Mouse (Mus musculus) heart, postnatal 14 days (tissue): ENCODE data around the gene Mtpn. TPM values are rescaled to one million over a fixed set of nuclear protein-coding genes. Genes with fewer than 3 reads are reported as not detected.
A peak's percentile ranks its signal among the peaks of the same experiment; 100 is the strongest.

Experiments
- DNase-seq, 2 experiments: peaks; one replicate each; pipeline ENCODE4 v3.0.0; 2021 to 2022
- intact Hi-C: fragments of 180-260 bp; cut with DNase I; formaldehyde crosslinking; loops from one replicate; pipeline ENCODE4 v1.15.1; 2025
- long read RNA-seq, 2 experiments: library from polyadenylated mRNA; stranded (forward); transcript quantifications; one replicate each; pipeline ENCODE4 v2.0.0; 2021
- total RNA-seq, 2 experiments: library from RNA; stranded (reverse); gene quantifications; 2 replicates each; pipeline ENCODE4 v1.2.3; 2021

The Mtpn gene
- total RNA-seq = 10 to 100 TPM; 51.1 to 55.0 TPM
- long read RNA-seq, experiment 1, transcript Mtpn-201 (4 exons, 3,960 nt) = major isoform, 25 of 28 reads
- long read RNA-seq, experiment 1, partial matches to known transcripts = 0 of 28 reads
- long read RNA-seq, experiment 1, other reads (novel, unspliced or antisense) = 3 of 28 reads
- long read RNA-seq, experiment 2, transcript Mtpn-201 (4 exons, 3,960 nt) = major isoform, 32 of 36 reads
- long read RNA-seq, experiment 2, partial matches to known transcripts = 0 of 36 reads
- long read RNA-seq, experiment 2, other reads (novel, unspliced or antisense) = 4 of 36 reads

DNA sequence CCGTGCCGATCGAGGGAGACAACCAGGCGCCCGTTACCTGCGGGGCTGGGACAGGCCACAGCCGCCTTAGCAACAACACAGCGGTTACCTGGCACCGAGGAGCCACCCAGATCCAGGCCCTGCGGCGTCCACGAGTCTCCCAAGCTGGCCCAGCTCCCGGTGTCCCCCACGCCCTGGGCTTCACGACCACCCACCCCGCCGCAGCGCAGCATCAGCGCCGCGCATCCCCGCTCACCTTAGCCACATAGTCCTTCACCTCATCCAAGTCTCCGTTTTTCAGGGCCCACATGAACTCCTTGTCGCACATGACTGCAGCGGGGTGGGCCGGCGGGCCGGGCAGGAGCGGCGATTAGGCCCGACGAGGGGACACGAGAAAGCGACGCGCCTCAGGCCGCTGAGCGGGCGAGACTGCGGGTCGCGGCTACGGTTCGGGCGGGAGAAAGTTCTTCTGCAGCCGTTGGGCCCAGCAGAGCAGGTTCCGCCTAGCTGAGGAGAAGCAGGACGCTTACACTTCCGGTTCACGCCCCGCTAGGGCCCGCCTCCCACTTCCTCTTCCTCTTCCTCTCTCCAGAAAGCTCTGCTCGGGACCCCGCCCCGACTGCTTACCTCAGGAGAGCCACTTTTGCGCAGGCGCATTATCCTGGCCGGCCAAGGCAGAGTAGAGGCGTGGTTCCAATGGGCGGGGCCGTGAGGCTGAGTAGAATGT lies at the start of gene Mtpn:
Gene Mtpn, minus strand, starts transcription at position 585 of the 706 bp plus-strand sequence.
- peak; percentile 98 to 99 for DNase-seq
- intact Hi-C loops = no loop called here

DNA sequence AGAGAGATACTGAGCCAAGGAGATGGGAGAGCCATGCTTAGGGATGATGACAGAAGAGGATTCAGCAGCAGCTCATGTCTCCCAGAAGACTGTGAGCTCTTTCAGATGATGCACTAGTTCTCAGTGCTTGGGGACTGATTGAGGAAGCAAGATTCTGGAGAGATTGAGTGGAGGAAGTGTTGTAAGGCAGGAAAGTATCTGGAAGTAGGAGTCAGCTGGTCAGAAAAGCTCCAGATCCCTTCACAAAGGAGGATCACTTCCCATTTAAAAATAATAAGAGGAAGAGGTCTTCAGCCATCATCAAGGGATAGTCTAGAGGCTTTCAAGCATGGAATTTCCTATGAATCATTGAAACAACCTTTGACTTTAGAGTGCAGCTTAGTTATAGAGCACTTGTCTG lies 29.0 kb upstream of the Mtpn start:
- intact Hi-C loops = loop anchor here (5.0 to 10.0 kb wide), 3 partner anchors 184 to 1476 kb away; no protein-coding TSS in a partner anchor
- no peak for DNase-seq

GRCm38 (mm10) chr6:35567755-35568154 lies 28.1 kb upstream of the Mtpn start:
- DNase-seq = peak; percentile 3 to 53
- intact Hi-C loops = loop anchor here (5.0 to 10.0 kb wide), 3 partner anchors 183 to 1477 kb away; no protein-coding TSS in a partner anchor

GRCm38 (mm10) chr6:35559950-35560349 lies 20.3 kb upstream of the Mtpn start:
- intact Hi-C loops = loop anchor here (10.0 kb wide), 2 partner anchors 175 to 1485 kb away; no protein-coding TSS in a partner anchor
- DNase-seq = no peak

- intact Hi-C loops = no loop called here
- DNase-seq = no peak
These were observed 4.7 kb upstream of the Mtpn start for GRCm38 (mm10) chr6:35544352-35544751.

GRCm38 (mm10) chr6:35542656-35543400 lies 3.1 kb upstream of the Mtpn start:
- no peak for DNase-seq
- intact Hi-C loops = no loop called here

DNA sequence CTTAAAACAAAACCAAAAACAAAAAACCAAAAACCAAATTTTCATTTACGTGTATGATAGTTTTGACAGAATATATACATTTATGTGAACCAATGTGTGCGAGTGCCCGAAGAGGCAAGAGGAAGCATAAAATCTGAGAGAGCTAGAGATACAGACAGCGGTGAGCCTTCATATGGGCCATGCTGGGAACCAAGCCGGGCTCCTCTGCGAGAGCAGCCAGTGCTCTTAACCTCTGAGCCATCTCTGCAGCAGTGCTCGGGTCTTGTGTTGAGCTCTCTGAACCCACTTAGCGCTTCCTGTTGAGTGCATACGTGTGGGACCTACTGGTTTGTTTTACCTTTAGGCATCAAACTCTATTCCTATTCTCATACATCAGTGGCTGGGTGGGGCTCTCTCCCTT lies 689 bp upstream of the Mtpn start:
- intact Hi-C loops = no loop called here

GRCm38 (mm10) chr6:35538757-35539303 lies 858 bp downstream of the Mtpn start:
- peak in 1 of 2 experiments; percentile 3 for DNase-seq
- intact Hi-C loops = no loop called here

More for the DNA sequence above, 689 bp upstream of the Mtpn start:
- no peak for DNase-seq

GRCm38 (mm10) chr6:35536021-35536420 lies 3.7 kb downstream of the Mtpn start:
- intact Hi-C loops = no loop called here
- no peak for DNase-seq

DNA sequence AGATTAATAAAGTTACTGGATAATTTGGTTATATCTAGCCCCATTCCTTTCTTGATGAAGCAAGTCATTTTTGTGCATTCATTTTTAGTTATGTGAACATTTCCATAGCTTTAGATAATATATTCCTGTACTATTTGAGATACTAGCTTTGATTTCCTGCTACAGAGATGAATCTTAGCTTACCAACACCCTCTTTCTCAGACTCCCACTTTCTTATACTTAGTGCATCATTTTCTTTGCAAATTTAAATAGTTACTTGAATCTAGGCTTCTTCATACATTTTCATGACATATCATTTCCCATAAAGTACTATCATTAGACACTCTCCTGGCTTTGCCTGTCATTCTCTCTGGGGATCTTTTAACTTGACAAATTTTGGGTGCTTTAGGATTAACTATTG lies 26.3 kb downstream of the Mtpn start:
- no peak for DNase-seq
- intact Hi-C loops = no loop called here

DNA sequence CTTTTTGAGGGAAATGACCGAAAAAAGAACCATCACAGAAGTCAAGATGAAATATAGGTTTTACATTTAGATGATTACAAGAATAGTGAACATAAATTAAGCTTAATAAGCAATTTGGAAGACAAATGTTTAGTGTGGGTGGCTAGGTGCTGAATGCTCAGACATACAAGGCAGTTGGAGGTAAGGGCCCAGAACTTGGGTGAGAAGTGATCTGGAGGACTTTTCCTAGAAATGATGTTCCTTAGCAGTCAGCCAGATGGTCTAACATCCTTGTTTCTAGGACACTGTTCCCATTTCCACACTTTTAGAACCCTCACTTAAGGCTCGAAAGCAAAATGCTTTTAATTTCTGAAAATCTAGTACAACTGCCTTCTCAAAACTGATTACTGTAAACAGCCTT lies 34.9 kb downstream of the Mtpn start:
- DNase-seq = no peak
- intact Hi-C loops = no loop called here

DNA sequence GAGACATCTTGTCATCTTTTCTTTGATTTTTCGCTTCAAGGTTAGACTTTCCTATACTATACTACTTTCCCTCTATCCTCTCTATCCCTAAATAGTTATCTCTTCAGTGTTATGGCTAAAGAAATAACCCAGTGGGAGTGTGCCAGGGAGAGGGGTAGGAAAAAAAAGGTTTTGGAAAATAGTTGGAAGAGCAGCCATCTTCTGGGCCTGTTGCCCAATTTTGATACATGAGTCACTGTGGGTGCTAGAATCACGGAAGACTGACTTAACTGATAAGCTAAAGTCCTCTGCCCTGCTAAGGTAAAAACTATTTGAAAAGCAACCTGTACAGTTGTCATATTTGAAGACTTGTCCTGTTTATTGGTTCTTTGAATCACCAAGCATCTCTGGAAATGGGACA lies 36.8 kb downstream of the Mtpn start:
- DNase-seq = no peak
- intact Hi-C loops = no loop called here

- no peak for DNase-seq
- intact Hi-C loops = no loop called here
These were observed 39.6 kb downstream of the Mtpn start for GRCm38 (mm10) chr6:35499978-35500667.

- intact Hi-C loops = no loop called here
- DNase-seq = no peak
These were observed 42.3 kb downstream of the Mtpn start for GRCm38 (mm10) chr6:35497406-35497805.

- intact Hi-C loops = no loop called here
- no peak for DNase-seq
These were observed 45.8 kb downstream of the Mtpn start for GRCm38 (mm10) chr6:35493851-35494250.

GRCm38 (mm10) chr6:35479651-35480335 lies 59.9 kb downstream of the Mtpn start:
- intact Hi-C loops = no loop called here
- no peak for DNase-seq

- DNase-seq = no peak
- intact Hi-C loops = no loop called here
These were observed 62.9 kb downstream of the Mtpn start for GRCm38 (mm10) chr6:35476830-35477229.

- no peak for DNase-seq
- intact Hi-C loops = no loop called here
These were observed 76.0 kb downstream of the Mtpn start for GRCm38 (mm10) chr6:35463450-35464395.

- intact Hi-C loops = no loop called here
- no peak for DNase-seq
These were observed 77.2 kb downstream of the Mtpn start for GRCm38 (mm10) chr6:35462484-35462883.
